Mouse (Mus musculus) thymus, postnatal 25 days (tissue): Measurements from ENCODE around the gene Otulin.

ENCODE experiments used
- DNase-seq: peaks from one replicate; pipeline ENCODE4 v3.0.0; 2022

Gene Otulin

GRCm38 (mm10) chr15:27577915-27578780 is 52.3 kb downstream of the Otulin start:
- no peak for DNase-seq

- no peak for DNase-seq
Measured at GRCm38 (mm10) chr15:27576886-27577285, 53.6 kb downstream of the Otulin start.

- DNase-seq: no peak
Measured at GRCm38 (mm10) chr15:27575932-27576331, 54.6 kb downstream of the Otulin start.

- DNase-seq: no peak
Measured at GRCm38 (mm10) chr15:27574992-27575781, 55.3 kb downstream of the Otulin start.

GRCm38 (mm10) chr15:27571179-27571578 is 59.3 kb downstream of the Otulin start:
- DNase-seq: no peak

- no peak for DNase-seq
Measured at GRCm38 (mm10) chr15:27570385-27570784, 60.1 kb downstream of the Otulin start.

- no peak for DNase-seq
Measured at GRCm38 (mm10) chr15:27569924-27570323, 60.6 kb downstream of the Otulin start.

- DNase-seq: no peak
Measured at GRCm38 (mm10) chr15:27568371-27568770, 62.1 kb downstream of the Otulin start.

- DNase-seq: no peak
Measured at GRCm38 (mm10) chr15:27567356-27567755, 63.1 kb downstream of the Otulin start.

GRCm38 (mm10) chr15:27565626-27566185 is 64.8 kb downstream of the Otulin start:
- DNase-seq: no peak

- DNase-seq: no peak
Measured at GRCm38 (mm10) chr15:27564106-27565100, 66.1 kb downstream of the Otulin start.

- no peak for DNase-seq
Measured at GRCm38 (mm10) chr15:27560315-27560714, 70.2 kb downstream of the Otulin start.

GRCm38 (mm10) chr15:27558456-27559147 is 71.9 kb downstream of the Otulin start:
- DNase-seq: no peak

- DNase-seq: no peak
Measured at GRCm38 (mm10) chr15:27553554-27553953, 76.9 kb downstream of the Otulin start.

GRCm38 (mm10) chr15:27552129-27552700 is 78.3 kb downstream of the Otulin start:
- DNase-seq: no peak

GRCm38 (mm10) chr15:27551117-27552114 is 79.1 kb downstream of the Otulin start:
- DNase-seq: no peak

GRCm38 (mm10) chr15:27550358-27550992 is 80.0 kb downstream of the Otulin start:
- DNase-seq: no peak

GRCm38 (mm10) chr15:27549878-27550277 is 80.6 kb downstream of the Otulin start:
- no peak for DNase-seq

GRCm38 (mm10) chr15:27549071-27549470 is 81.4 kb downstream of the Otulin start:
- no peak for DNase-seq
